Mouse (Mus musculus) heart, adult 2 months (tissue): ENCODE measurements around the gene Acot8.

Experiments
- CTCF ChIP-seq: fragments of 200-600 bp; IDR thresholded peaks from 2 replicates; pipeline ENCODE4 v1.8.1; 2022; ENCODE audit warnings: antibody characterized with exemption, mild to moderate bottlenecking, moderate library complexity
- EP300 ChIP-seq: fragments of 200-500 bp; IDR thresholded peaks from 2 replicates; pipeline ENCODE4 v1.6.1; 2011; ENCODE audit warnings: low read depth, low read length, control low read depth; ENCODE audit not compliant: insufficient read depth
- POLR2A ChIP-seq: fragments of 200-500 bp; IDR thresholded peaks from 2 replicates; pipeline ENCODE4 v1.6.1; 2011; ENCODE audit warnings: mild to moderate bottlenecking, low read depth, low read length, control low read depth; ENCODE audit not compliant: insufficient read depth

- TF ChIP-seq CTCF (no peak), POLR2A (no peak), EP300 (no peak)
These were observed 26.7 kb downstream of the Acot8 start for GRCm38 (mm10) chr2:164778015-164778287.
